Mouse (Mus musculus): ENCODE measurements around the gene Vapa. TPM values are rescaled to one million over a fixed set of nuclear protein-coding genes. Genes with fewer than 3 reads are reported as not detected.

Vapa gene
- polyA plus RNA-seq, 2 experiments: 53.0 to 192 TPM

DNA sequence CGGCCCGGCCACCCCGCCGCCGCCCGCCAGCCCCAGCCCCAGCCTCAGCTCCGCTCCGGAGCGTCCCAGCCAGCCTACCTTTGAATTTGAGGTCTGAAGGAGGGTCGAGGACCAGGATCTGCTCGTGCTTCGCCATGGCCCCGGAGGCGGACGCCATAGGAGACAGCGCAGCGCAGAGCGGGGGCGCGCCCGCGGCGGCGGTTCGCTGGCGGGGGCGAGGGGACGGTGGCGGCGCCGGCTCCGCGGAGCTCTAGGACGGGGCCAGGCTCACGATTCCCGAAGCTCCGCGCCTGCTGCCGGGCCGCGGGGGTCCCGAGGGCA is 253 bp downstream of the Vapa start:
- 2% methylated on average over 28 of the region's 42 CpGs for WGBS

DNA sequence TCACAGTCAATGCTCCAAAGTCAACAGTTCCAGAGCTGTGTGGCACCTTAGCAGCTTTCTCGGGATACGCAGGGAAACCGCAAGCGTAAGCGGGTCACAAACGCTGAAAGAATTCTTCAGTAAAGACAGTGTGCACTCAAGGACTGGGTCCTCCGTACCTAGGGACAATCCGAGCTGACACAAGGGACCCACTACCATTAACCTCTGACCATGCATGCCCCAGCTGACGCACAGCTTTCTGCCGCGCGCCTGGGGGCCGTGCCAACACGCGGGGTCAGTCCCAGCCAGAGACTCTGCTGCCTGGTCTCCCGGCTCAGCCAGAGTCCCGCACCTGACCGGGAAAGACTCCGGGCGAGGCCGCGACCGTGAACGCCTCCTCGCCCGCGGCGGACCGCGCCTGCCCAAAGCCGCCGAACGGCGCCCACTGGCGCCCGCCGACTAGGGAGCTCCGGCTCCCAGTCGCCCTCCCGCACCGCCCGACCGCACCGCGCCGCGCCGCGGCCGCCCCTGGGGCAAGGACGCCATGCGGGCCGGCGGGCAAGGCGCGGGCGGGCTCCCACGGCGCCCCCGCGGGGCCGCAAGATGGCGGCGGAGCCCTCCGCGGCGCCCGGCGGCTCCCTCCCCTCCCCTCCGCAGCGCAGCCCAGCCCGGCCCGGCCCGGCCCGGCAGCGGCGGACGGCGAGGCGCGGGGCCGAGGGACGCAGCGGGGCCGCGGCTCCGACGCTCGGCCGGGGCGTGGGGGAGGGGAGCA is 789 bp downstream of the Vapa start:
- no peak for TF ChIP-seq POLR2A (IDR thresholded peaks at IDR 0.05; ENCODE audit: borderline replicate concordance, extremely low read depth, insufficient read depth, insufficient read length)
- peak; percentile 19 for ATAC-seq (ENCODE audit: low FRiP score, low read depth)
- Histone ChIP-seq H3K4me3 (replicated peaks; ENCODE audit: low read length) (peak overlapping the region; percentile 96), H3K36me3 (ENCODE audit: control insufficient read depth, insufficient read depth, low read length) (no peaks in the 10 kb centered on the region), H3K9me3 (ENCODE audit: control insufficient read depth, low read length) (no peaks in the 10 kb centered on the region), H3K27ac (replicated peaks; ENCODE audit: low read depth, low read length) (peak overlapping the region; percentile 99), H3K9ac (ENCODE audit: low read depth, low read length, severe bottlenecking) (peak overlapping the region; percentile 96), H3K4me1 (ENCODE audit: control insufficient read depth, insufficient read depth, low read length) (peaks cover 30% of the 10 kb centered on the region), H3K4me2 (replicated peaks; ENCODE audit: low read depth, low read length, severe bottlenecking) (peak overlapping the region; percentile 71), H3K27me3 (ENCODE audit: control insufficient read depth, insufficient read depth, low read length) (no peaks in the 10 kb centered on the region)
- under 1% methylated on average over 58 of the region's 91 CpGs for WGBS
- no peak for DNase-seq (ENCODE audit: low spot score)

More for the DNA sequence above, 253 bp downstream of the Vapa start:
- peak overlapping the region; percentile 99 for H3K27ac ChIP-seq (replicated peaks; ENCODE audit: low read depth, low read length)
- peak; percentile 59 for ATAC-seq (ENCODE audit: low FRiP score, low read depth)
- no peak for TF ChIP-seq POLR2A (IDR thresholded peaks at IDR 0.05; ENCODE audit: borderline replicate concordance, extremely low read depth, insufficient read depth, insufficient read length)
- peaks cover 26% of the 10 kb centered on the region for H3K4me1 ChIP-seq (ENCODE audit: control insufficient read depth, insufficient read depth, low read length)
- H3K36me3 ChIP-seq (ENCODE audit: control insufficient read depth, insufficient read depth, low read length): no peaks in the 10 kb centered on the region
- H3K4me2 ChIP-seq (replicated peaks; ENCODE audit: low read depth, low read length, severe bottlenecking): peak overlapping the region; percentile 71; the same call in 1 of the 2 replicates
- DNase-seq (ENCODE audit: low spot score): no peak
- H3K9me3 ChIP-seq (ENCODE audit: control insufficient read depth, low read length): no peaks in the 10 kb centered on the region
- no peaks in the 10 kb centered on the region for H3K27me3 ChIP-seq (ENCODE audit: control insufficient read depth, insufficient read depth, low read length)
- H3K4me3 ChIP-seq (replicated peaks; ENCODE audit: low read length): peak overlapping the region; percentile 96
- H3K9ac ChIP-seq (ENCODE audit: low read depth, low read length, severe bottlenecking): peak overlapping the region; percentile 96

DNA sequence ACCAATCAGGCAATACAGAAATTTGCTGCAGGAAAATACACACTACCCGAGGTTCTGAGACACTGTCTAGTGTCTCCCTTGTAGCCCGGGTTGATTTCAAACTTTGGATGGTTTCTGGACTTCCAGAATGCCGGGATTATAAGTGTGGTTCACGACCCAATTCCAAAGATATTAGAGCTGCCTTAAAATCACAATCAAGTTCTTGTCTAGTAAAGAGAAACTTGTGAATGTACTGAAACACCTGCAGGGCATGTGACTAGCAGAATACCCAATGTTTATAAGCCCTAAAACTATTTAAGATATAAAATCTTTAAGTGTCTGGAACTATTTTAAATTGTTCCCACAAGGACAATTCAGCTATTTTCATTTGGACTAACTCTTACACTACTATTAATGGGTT is 1.6 kb downstream of the Vapa start:
- Histone ChIP-seq H3K4me2 (replicated peaks; ENCODE audit: low read depth, low read length, severe bottlenecking) (peak overlapping the region; percentile 71), H3K27me3 (ENCODE audit: control insufficient read depth, insufficient read depth, low read length) (no peaks in the 10 kb centered on the region), H3K9ac (ENCODE audit: low read depth, low read length, severe bottlenecking) (no peak overlapping the region), H3K4me1 (ENCODE audit: control insufficient read depth, insufficient read depth, low read length) (peaks cover 33% of the 10 kb centered on the region), H3K27ac (replicated peaks; ENCODE audit: low read depth, low read length) (no peak overlapping the region), H3K4me3 (replicated peaks; ENCODE audit: low read length) (peak overlapping the region; percentile 96), H3K36me3 (ENCODE audit: control insufficient read depth, insufficient read depth, low read length) (no peaks in the 10 kb centered on the region), H3K9me3 (ENCODE audit: control insufficient read depth, low read length) (no peaks in the 10 kb centered on the region)
- TF ChIP-seq POLR2A (IDR thresholded peaks at IDR 0.05; ENCODE audit: borderline replicate concordance, extremely low read depth, insufficient read depth, insufficient read length): no peak
- WGBS: 7% methylated on average over 4 of the region's 4 CpGs
- no peak for ATAC-seq (ENCODE audit: low FRiP score, low read depth)
- DNase-seq (ENCODE audit: low spot score): peak; percentile 13

DNA sequence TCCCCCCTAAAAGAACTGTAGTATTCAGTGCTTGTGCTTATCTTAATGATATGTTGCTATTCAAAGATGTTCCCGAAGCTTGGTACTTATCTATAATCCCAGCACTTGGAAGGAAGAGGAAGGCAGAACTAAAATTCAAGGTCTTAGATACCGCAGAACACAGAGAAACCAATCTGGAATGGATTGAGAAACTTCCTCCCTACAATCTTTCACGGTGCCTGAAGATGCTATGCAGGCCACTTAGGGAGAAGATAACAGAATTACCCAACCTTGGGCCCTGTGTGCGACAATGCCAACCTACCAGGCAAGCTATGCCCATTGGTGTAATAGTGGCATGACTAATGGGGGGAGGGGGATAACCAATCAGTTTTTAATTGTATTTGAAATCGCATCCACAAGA is 4.6 kb downstream of the Vapa start:
- WGBS: 78% methylated on average over 5 of the region's 5 CpGs
- H3K9me3 ChIP-seq (ENCODE audit: control insufficient read depth, low read length): no peaks in the 10 kb centered on the region
- H3K27me3 ChIP-seq (ENCODE audit: control insufficient read depth, insufficient read depth, low read length): no peaks in the 10 kb centered on the region
- DNase-seq (ENCODE audit: low spot score) (no peak), ATAC-seq (ENCODE audit: low FRiP score, low read depth) (no peak)
- H3K27ac ChIP-seq (replicated peaks; ENCODE audit: low read depth, low read length): no peak overlapping the region
- peaks cover 27% of the 10 kb centered on the region for H3K4me1 ChIP-seq (ENCODE audit: control insufficient read depth, insufficient read depth, low read length)
- H3K36me3 ChIP-seq (ENCODE audit: control insufficient read depth, insufficient read depth, low read length): no peaks in the 10 kb centered on the region
- no peak for TF ChIP-seq POLR2A (IDR thresholded peaks at IDR 0.05; ENCODE audit: borderline replicate concordance, extremely low read depth, insufficient read depth, insufficient read length)
- H3K4me3 ChIP-seq (replicated peaks; ENCODE audit: low read length): no peak overlapping the region
- H3K9ac ChIP-seq (ENCODE audit: low read depth, low read length, severe bottlenecking): no peak overlapping the region
- no peak overlapping the region for H3K4me2 ChIP-seq (replicated peaks; ENCODE audit: low read depth, low read length, severe bottlenecking)

DNA sequence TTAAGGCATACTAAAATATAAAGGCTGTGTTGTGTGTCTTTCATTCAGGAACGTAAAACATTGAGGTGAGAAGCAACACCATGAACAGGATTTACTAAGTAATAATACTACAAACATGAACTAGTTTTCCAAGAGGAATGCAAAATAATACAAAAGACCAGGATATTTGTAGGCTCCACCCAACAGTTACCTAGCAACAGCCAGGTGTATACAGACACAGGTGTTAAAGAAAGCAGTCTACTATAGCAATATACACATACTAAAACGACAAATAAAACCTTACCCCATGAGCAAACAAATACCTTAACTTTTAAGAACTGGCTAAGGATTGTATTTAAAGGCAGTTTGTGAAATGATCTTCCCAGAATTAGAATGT is 5.1 kb downstream of the Vapa start:
- H3K27ac ChIP-seq (replicated peaks; ENCODE audit: low read depth, low read length): no peak overlapping the region
- DNase-seq (ENCODE audit: low spot score): no peak
- no peak for ATAC-seq (ENCODE audit: low FRiP score, low read depth)
- H3K4me2 ChIP-seq (replicated peaks; ENCODE audit: low read depth, low read length, severe bottlenecking): no peak overlapping the region
- no peaks in the 10 kb centered on the region for H3K27me3 ChIP-seq (ENCODE audit: control insufficient read depth, insufficient read depth, low read length)
- TF ChIP-seq POLR2A (IDR thresholded peaks at IDR 0.05; ENCODE audit: borderline replicate concordance, extremely low read depth, insufficient read depth, insufficient read length): no peak
- H3K4me3 ChIP-seq (replicated peaks; ENCODE audit: low read length): no peak overlapping the region
- WGBS: 77% methylated on average over 2 of the region's 2 CpGs
- no peaks in the 10 kb centered on the region for H3K36me3 ChIP-seq (ENCODE audit: control insufficient read depth, insufficient read depth, low read length)
- no peaks in the 10 kb centered on the region for H3K9me3 ChIP-seq (ENCODE audit: control insufficient read depth, low read length)
- H3K9ac ChIP-seq (ENCODE audit: low read depth, low read length, severe bottlenecking): no peak overlapping the region
- H3K4me1 ChIP-seq (ENCODE audit: control insufficient read depth, insufficient read depth, low read length): peaks cover 27% of the 10 kb centered on the region
